Mouse (Mus musculus) MEL (cell line): ENCODE results near the gene Wfdc2.
A peak's percentile ranks its signal among the peaks of the same experiment; 100 is the strongest.

Experiments
- CHD2 ChIP-seq: IDR thresholded peaks from 2 replicates; pipeline ENCODE4 v1.6.1; 2011; ENCODE audit warnings: low read length, improper control_type of control experiment
- CTCF ChIP-seq, 3 experiments: IDR thresholded peaks in 2 of 3; conservative IDR thresholded peaks in 1 of 3; 2 replicates each; pipeline ENCODE4 v1.5.1; 2011 to 2012; ENCODE audit warnings: low read length in 3 of 3, low read depth in 2 of 3, mild to moderate bottlenecking in 2 of 3, improper control_type of control experiment in 1 of 3, inconsistent platforms in 1 of 3, mixed read lengths in 1 of 3, moderate library complexity in 1 of 3; ENCODE audit not compliant: control insufficient read depth in 1 of 3, insufficient read depth in 1 of 3, poor library complexity in 1 of 3, severe bottlenecking in 1 of 3
- ETS1 ChIP-seq: IDR thresholded peaks from 2 replicates; pipeline ENCODE4 v1.6.1; 2012; ENCODE audit warnings: low read depth, mild to moderate bottlenecking, inconsistent platforms, low read length, improper control_type of control experiment, moderate library complexity
- GATA1 ChIP-seq: IDR thresholded peaks from 2 replicates; pipeline ENCODE4 v1.6.1; 2011; ENCODE audit warnings: low read depth, low read length, improper control_type of control experiment
- MAFK ChIP-seq: IDR thresholded peaks from 2 replicates; pipeline ENCODE4 v1.6.1; 2011; ENCODE audit warnings: low read depth, mild to moderate bottlenecking, low read length, improper control_type of control experiment, borderline replicate concordance
- MYC ChIP-seq: IDR thresholded peaks from 2 replicates; pipeline ENCODE4 v1.6.1; 2011; ENCODE audit warnings: low read depth, mild to moderate bottlenecking, low read length, improper control_type of control experiment, moderate library complexity
- POLR2A ChIP-seq, 2 experiments: IDR thresholded peaks; 2 replicates each; pipeline ENCODE4 v1.6.1; 2011 to 2012; ENCODE audit warnings: low read length in 2 of 2, mild to moderate bottlenecking in 2 of 2, control low read depth in 1 of 2, improper control_type of control experiment in 1 of 2, low read depth in 1 of 2, moderate library complexity in 1 of 2; ENCODE audit not compliant: control insufficient read depth in 1 of 2, insufficient read depth in 1 of 2, poor library complexity in 1 of 2
- RCOR1 ChIP-seq: IDR thresholded peaks from 2 replicates; pipeline ENCODE4 v1.6.1; 2012; ENCODE audit warnings: low read depth, mild to moderate bottlenecking, inconsistent platforms, low read length, improper control_type of control experiment
- SMC3 ChIP-seq: IDR thresholded peaks from 2 replicates; pipeline ENCODE4 v1.6.1; 2011; ENCODE audit warnings: low read depth, low read length, improper control_type of control experiment
- USF1 ChIP-seq: IDR thresholded peaks from 2 replicates; pipeline ENCODE4 v1.6.1; 2014; ENCODE audit warnings: low read depth, mild to moderate bottlenecking, inconsistent platforms, low read length, improper control_type of control experiment, moderate library complexity
- USF2 ChIP-seq, 2 experiments: IDR thresholded peaks; 2 replicates each; pipeline ENCODE4 v1.6.1; 2011 to 2012; ENCODE audit warnings: improper control_type of control experiment in 2 of 2, low read length in 2 of 2, borderline replicate concordance in 1 of 2, inconsistent platforms in 1 of 2, low read depth in 1 of 2, mild to moderate bottlenecking in 1 of 2; ENCODE audit not compliant: insufficient read depth in 1 of 2

DNA sequence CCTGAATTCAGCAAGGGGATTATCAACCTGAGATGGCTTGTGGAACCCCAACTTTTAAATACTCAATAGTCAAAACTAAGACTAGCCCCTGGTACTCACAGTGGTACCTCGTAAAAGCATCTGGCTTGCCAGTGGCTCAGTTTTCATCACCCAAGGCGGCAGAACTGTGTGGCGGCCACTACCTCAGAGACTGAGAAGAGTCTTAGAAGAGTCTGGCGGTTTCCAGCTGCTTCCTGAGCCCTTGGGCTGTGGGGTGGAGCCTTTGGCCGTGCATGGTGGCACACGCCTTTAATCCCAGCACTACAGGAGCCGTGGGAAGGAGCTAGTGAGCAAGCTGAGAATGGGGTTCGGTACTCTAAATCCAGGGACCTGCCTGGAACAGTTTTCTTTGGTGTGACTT, 39.9 kb upstream of the Wfdc2 start:
- TF ChIP-seq CHD2 = no peak
- TF ChIP-seq USF1 = no peak
- TF ChIP-seq CTCF (IDR thresholded peaks at IDR 0.05 in 2 of 3, conservative IDR thresholded peaks at IDR 0.05 in 1 of 3; ENCODE audit: control insufficient read depth in 1 of 3, insufficient read depth in 1 of 3, low read depth in 2 of 3, low read length in 3 of 3, poor library complexity in 1 of 3, severe bottlenecking in 1 of 3) = no peak
- no peak for TF ChIP-seq MAFK
- TF ChIP-seq MYC = no peak; the same call in 1 of the 2 replicates
- TF ChIP-seq USF2 (IDR thresholded peaks at IDR 0.05; ENCODE audit: borderline replicate concordance in 1 of 2, insufficient read depth in 1 of 2, low read depth in 1 of 2, low read length in 2 of 2) = no peak
- no peak for TF ChIP-seq SMC3
- TF ChIP-seq POLR2A (IDR thresholded peaks at IDR 0.05; ENCODE audit: control insufficient read depth in 1 of 2, insufficient read depth in 1 of 2, low read depth in 1 of 2, low read length in 2 of 2, poor library complexity in 1 of 2) = 0 out of 4 replicates have a peak, but pooled peaks have one; percentile 14 to 32
- TF ChIP-seq RCOR1 = no peak
- no peak for TF ChIP-seq GATA1
- TF ChIP-seq ETS1 = no peak
